Mouse (Mus musculus) embryonic stem cell, embryonic (primary cell): ENCODE data around the gene Mmel1.

ENCODE experiments used
- CTCF ChIA-PET, 4 experiments: fragments of 300-600 bp in 2 of 4; fragments of 350-600 bp in 2 of 4; sonication (Branson Sonifier 250); formaldehyde crosslinking; loops; one replicate each; lab custom pipeline; 2022; ENCODE audit warnings: inconsistent platforms in 2 of 4; lab: Charles Lee
- POLR2A ChIA-PET, 4 experiments: fragments of 300-600 bp in 2 of 4; fragments of 350-600 bp in 2 of 4; sonication (Branson Sonifier 250); formaldehyde crosslinking; loops; one replicate each; lab custom pipeline; 2022; ENCODE audit warnings: antibody characterized with exemption in 4 of 4, inconsistent platforms in 1 of 4; lab: Charles Lee

The Mmel1 gene

DNA sequence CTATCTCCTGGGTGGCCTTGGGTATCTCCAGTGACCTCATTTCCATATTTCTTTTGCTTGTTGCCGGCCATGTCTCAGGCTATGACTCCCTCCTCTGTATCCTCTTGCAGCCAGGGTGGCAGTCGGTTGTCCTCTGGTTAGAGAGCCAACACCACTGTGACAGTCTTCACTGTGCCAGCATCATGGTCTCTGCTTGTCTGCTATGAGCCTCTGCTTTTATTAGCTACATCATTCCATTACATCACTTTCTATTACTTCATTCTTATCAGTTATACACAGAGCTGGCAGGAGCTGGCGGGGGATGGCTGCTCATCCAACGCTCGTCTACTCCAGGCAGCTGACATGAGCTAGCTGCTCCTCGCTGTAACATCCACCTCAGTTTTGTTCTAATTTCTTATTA lies 11.3 kb downstream of the Mmel1 start:
- POLR2A ChIA-PET, result interaction anchor here in 3 of 4 experiments (1.0 to 2.4 kb wide), 6 partner anchors 11 to 185 kb away, joined by 3 to 11 read pairs (median 3); partner anchors contain the start of gene Pex10 (in 1 of the 3)
- CTCF ChIA-PET, result interaction anchor here (0.5 to 4.4 kb wide), 15 partner anchors 9 to 368 kb away, joined by 3 to 41 read pairs (median 4); partner anchors contain the start of gene Pex10 (in 2 of the 4)

GRCm38 (mm10) chr4:154882014-154882659 lies 12.8 kb downstream of the Mmel1 start:
- ChIA-PET POLR2A (interaction anchor here in 2 of 4 experiments (0.7 to 2.4 kb wide), 11 partner anchors 10 to 185 kb away, joined by 3 to 11 read pairs (median 3); partner anchors contain the start of gene Pex10 (in 1 of the 2)), CTCF (interaction anchor here in 3 of 4 experiments (0.5 to 4.4 kb wide), 7 partner anchors 16 to 184 kb away, joined by 3 to 41 read pairs (median 5); partner anchors contain the start of genes Pex10 (in 2 of the 3) and Pank4 (in 1 of the 3))

GRCm38 (mm10) chr4:154885416-154885815 lies 16.0 kb downstream of the Mmel1 start:
- ChIA-PET POLR2A (interaction anchor here in 2 of 4 experiments (0.7 to 1.5 kb wide), 5 partner anchors 8 to 272 kb away, joined by 3 to 5 read pairs (median 3); no protein-coding TSS in a partner anchor), CTCF (interaction anchor here in 1 of 4 experiments (0.8 to 1.9 kb wide), 3 partner anchors 22 to 180 kb away, joined by 3 to 11 read pairs (median 8); partner anchors contain the start of gene Pex10)

DNA sequence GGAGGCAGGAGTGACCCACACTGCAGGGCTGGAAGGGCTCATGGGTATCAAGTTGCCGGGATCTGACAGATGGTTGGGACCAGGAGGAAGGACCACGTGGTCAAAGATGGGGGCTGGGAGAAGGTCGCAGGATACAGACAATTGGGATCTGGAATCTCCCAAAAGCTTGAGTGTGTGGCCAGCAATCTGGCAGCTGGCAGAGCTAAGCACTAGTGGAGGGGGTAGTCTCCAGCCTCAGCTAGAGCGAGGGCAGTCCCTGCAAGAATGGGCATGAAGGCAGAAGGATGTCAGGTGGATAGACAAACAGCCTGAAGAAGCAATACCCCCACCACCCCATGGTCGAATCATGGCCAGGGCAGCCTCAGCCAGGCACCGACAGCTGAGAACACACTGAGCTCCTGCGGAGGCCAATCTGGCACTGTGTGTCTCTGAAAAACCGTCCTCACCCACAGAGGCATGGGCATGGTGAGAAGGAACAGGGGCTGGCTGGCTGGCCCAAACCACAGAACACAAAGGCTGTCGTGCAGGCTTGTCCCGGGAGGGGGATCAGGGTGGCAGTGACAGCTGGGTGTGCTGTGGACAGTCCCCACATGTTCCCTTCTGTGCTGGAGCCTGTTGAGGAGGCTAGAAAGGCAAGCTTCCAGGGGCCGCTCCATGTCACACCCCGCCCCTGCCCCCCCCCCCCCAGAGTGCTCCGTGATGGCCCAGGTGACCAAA lies 17.6 kb downstream of the Mmel1 start:
- ChIA-PET POLR2A (interaction anchor here in 2 of 4 experiments (0.8 to 2.1 kb wide), 6 partner anchors 8 to 180 kb away, joined by 3 to 7 read pairs (median 4); partner anchors contain the start of genes Fam213b (in 1 of the 2) and Pex10 (in 1 of the 2)), CTCF (interaction anchor here in 2 of 4 experiments (0.8 to 1.6 kb wide), 5 partner anchors 9 to 179 kb away, joined by 3 to 6 read pairs (median 4); partner anchors contain the start of gene Fam213b (in 1 of the 2))

DNA sequence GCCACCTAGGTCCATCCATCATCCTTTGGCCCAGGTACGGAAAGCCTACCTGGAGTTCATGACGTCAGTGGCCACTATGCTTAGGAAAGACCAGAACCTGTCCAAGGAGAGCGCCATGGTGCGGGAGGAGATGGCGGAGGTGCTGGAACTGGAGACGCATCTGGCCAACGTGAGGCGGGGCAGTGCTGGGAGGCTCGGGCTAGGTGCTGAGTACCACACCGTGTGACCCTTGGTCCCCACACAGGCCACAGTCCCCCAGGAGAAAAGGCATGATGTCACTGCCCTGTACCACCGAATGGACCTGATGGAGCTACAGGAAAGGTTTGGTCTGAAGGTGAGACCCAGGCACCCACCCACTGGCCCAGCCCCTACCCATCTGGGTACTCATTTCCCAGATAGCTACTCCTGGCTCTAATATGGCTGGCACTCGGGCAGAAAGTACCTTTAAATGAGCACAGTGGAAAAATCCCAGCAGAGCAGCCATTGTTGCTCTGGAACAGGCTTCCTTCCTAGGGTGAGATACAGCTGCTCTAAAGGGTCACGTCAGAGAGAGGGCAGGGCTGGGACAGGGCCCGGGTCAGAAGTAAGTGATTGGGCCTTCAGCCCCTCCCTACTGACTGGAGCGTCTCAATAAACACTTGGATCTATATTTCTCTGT lies 18.3 kb downstream of the Mmel1 start:
- ChIA-PET CTCF (interaction anchor here (0.7 to 1.6 kb wide), 7 partner anchors 10 to 178 kb away, joined by 3 to 6 read pairs (median 3); partner anchors contain the start of gene Fam213b (in 1 of the 4)), POLR2A (interaction anchor here (1.0 to 2.1 kb wide), 9 partner anchors 9 to 179 kb away, joined by 3 to 7 read pairs (median 5); partner anchors contain the start of genes Fam213b (in 2 of the 4) and Pex10 (in 1 of the 4))

DNA sequence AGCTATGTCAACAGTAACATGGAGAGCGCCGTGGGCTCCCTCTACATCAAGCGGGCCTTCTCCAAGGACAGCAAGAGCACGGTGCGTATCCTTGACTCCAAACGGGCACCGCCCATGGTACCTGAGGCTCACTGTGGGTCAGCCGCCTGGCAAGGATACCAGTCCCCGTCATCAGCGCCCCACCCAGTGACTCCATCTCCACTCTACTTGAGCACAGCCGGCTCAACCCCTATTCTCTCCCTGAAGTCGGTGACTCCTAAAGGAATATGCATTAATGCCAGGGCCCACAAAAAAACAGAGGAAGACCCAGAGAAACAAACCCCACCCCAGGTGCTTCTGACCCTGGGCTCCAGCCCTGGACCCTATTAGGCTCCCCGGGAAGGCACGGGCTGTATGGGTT lies 21.5 kb downstream of the Mmel1 start:
- ChIA-PET CTCF (interaction anchor here in 3 of 4 experiments (0.6 to 0.7 kb wide), 3 partner anchors 34 to 267 kb away, joined by 3 to 4 read pairs (median 3); no protein-coding TSS in a partner anchor), POLR2A (interaction anchor here in 1 of 4 experiments (1.4 to 1.7 kb wide), 2 partner anchors 9 to 17 kb away, joined by 3 to 6 read pairs; no protein-coding TSS in a partner anchor)

GRCm38 (mm10) chr4:154895549-154895948 lies 26.2 kb downstream of the Mmel1 start:
- CTCF ChIA-PET, result interaction anchor here in 3 of 4 experiments (0.8 to 2.0 kb wide), 7 partner anchors 12 to 170 kb away, joined by 3 to 9 read pairs (median 4); no protein-coding TSS in a partner anchor

GRCm38 (mm10) chr4:154897676-154898465 lies 28.5 kb downstream of the Mmel1 start:
- CTCF ChIA-PET, result interaction anchor here in 3 of 4 experiments (0.5 to 2.2 kb wide), 5 partner anchors 10 to 168 kb away, joined by 3 to 6 read pairs (median 5); no protein-coding TSS in a partner anchor
- POLR2A ChIA-PET, result interaction anchor here in 3 of 4 experiments (0.6 to 2.5 kb wide), 8 partner anchors 10 to 571 kb away, joined by 3 to 10 read pairs (median 4); partner anchors contain the start of genes Morn1 (in 1 of the 3), Rer1 (in 1 of the 3) and Tmem52 (in 1 of the 3)

More at GRCm38 (mm10) chr4:154895549-154895948, 26.2 kb downstream of the Mmel1 start:
- POLR2A ChIA-PET, result interaction anchor here in 1 of 4 experiments (0.7 to 1.4 kb wide), 4 partner anchors 10 to 31 kb away, joined by 3 to 5 read pairs (median 4); no protein-coding TSS in a partner anchor

GRCm38 (mm10) chr4:154898506-154899446 lies 29.4 kb downstream of the Mmel1 start, which contains the start of gene Fam213b:
Gene Fam213b (minus strand): TSS chr4:154899135.
- CTCF ChIA-PET, result interaction anchor here (0.5 to 2.2 kb wide), 15 partner anchors 9 to 850 kb away, joined by 3 to 9 read pairs (median 4); partner anchors contain the start of gene Faap20 (in 1 of the 4)
- POLR2A ChIA-PET, result interaction anchor here in 3 of 4 experiments (0.6 to 2.5 kb wide), 21 partner anchors 9 to 188 kb away, joined by 3 to 10 read pairs (median 3); partner anchors contain the start of genes Morn1 (in 2 of the 3) and Rer1 (in 2 of the 3)

- POLR2A ChIA-PET, result no interaction called here
- CTCF ChIA-PET, result no interaction called here
These were observed 33.0 kb downstream of the Mmel1 start for GRCm38 (mm10) chr4:154902371-154902770.

- POLR2A ChIA-PET, result interaction anchor here in 2 of 4 experiments (0.8 to 1.2 kb wide), 5 partner anchors 12 to 317 kb away, joined by 3 to 4 read pairs (median 3); no protein-coding TSS in a partner anchor
- CTCF ChIA-PET, result interaction anchor here in 1 of 4 experiments (1.0 kb wide), 2 partner anchors 26 to 162 kb away, joined by 3 read pairs; no protein-coding TSS in a partner anchor
These were observed 35.0 kb downstream of the Mmel1 start for GRCm38 (mm10) chr4:154904185-154905071.

DNA sequence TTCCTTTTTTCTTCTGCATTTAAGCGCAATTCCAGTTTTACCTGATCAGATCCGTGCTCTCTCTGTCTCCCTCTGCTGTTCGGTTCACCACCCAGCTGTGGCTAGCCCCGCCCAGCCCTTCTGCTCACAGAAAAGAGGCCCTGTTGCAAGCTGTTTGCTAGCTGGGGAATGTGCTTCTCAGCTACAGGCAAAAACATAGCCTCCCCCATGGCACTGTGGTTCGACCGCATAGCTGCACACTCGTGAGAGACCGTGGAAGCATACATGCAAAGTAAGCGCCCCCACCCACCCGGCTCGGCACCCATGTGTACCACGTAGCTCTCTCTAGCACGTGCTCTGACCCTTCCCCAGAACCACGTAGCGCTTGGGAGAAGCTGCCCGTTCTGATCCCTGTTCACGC lies 38.4 kb downstream of the Mmel1 start:
- POLR2A ChIA-PET, result interaction anchor here in 3 of 4 experiments (0.6 to 2.3 kb wide), 24 partner anchors 9 to 327 kb away, joined by 3 to 10 read pairs (median 4); partner anchors contain the start of genes Fam213b (in 2 of the 3), Pank4 (in 1 of the 3) and Pex10 (in 1 of the 3)

DNA sequence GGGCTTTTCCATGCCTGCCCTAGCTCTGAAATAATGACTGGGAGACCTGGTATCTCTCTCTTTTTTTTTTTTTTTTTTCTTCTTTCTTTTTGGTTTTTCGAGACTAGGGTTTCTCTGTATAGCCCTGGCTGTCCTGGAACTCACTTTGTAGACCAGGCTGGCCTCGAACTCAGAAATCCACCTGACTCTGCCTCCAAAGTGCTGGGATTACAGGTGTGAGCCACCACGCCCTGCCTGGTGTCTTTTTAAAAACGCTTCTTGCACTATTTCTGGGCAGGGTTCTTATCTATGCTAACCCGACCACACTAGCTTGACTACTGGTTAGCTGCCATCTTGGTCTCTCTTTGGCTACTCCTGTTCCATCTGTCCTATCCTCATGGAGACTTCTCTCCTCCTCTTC lies 39.1 kb downstream of the Mmel1 start:
- ChIA-PET POLR2A (interaction anchor here in 3 of 4 experiments (0.7 to 2.3 kb wide), 18 partner anchors 9 to 326 kb away, joined by 3 to 10 read pairs (median 4); partner anchors contain the start of genes Fam213b (in 2 of the 3) and Pank4 (in 1 of the 3)), CTCF (interaction anchor here (0.6 to 1.7 kb wide), 32 partner anchors 9 to 386 kb away, joined by 3 to 27 read pairs (median 4); partner anchors contain the start of genes Fam213b (in 2 of the 4), Tnfrsf14 (in 2 of the 4) and Pex10 (in 1 of the 4))

More for the DNA sequence above, 38.4 kb downstream of the Mmel1 start:
- CTCF ChIA-PET, result interaction anchor here (0.5 to 1.7 kb wide), 46 partner anchors 8 to 859 kb away, joined by 3 to 27 read pairs (median 4); partner anchors contain the start of genes Fam213b (in 2 of the 4), Tnfrsf14 (in 2 of the 4) and Pex10 (in 1 of the 4)
